Mouse (Mus musculus): ENCODE measurements at regions not wholly inside any gene's neighbourhood (a gene's known extent, or its start where the extent isn't known, plus 50 kb on each side); places are given as distances from the start of the nearest gene placed in this dataset.
A peak's percentile ranks its signal among the peaks of the same experiment; 100 is the strongest.

- DNase-seq: no peak
These were observed 270.9 kb upstream of the Sall1 start for GRCm38 (mm10) chr8:89314907-89315306.

DNA sequence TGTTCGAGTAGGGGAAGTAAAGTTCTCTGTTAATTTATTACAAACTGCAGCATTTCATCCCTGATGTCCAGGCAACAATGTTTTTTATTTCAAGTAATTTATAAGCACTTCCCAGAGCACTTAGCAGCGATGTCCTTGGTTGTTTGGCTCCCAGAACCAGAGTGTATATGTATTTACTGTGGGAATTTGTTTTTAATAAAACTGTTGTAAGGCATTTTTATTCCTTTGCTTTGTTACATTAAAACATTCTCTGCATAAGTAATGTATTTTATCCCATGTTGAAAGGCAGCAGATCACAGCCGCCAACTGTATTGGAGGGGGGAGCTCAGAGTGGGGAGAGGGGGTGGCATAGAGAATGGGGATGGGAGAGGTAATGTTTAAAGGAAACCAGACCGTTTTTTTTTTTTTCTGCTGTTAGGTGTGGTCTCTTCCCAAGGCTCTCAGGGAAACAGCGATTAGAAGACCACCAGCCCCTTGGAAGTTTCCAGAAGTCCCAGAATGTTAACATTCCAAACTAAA, 266.8 kb upstream of the Sall1 start:
- DNase-seq: no peak

DNA sequence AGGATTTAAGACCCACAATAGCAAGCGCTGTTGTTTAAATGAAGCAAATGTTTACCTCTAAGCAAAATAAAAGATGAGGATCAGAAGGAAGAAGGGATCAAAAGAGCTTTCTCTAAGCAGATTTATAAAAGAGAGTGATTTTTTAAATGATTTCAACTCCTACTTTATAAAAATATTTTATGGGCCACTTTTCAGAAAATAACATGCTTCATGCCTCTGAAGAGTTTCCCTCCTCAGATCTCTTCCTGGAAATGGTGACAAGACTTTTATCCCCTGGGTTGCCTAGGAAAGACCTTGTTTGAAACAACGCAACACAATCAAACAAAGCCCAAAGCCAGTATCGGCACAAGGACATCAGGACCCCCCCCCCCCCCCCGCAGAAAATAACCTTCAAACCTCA, 265.6 kb upstream of the Sall1 start:
- DNase-seq: no peak

GRCm38 (mm10) chr8:89308950-89309349, 265.0 kb upstream of the Sall1 start:
- DNase-seq: no peak

DNA sequence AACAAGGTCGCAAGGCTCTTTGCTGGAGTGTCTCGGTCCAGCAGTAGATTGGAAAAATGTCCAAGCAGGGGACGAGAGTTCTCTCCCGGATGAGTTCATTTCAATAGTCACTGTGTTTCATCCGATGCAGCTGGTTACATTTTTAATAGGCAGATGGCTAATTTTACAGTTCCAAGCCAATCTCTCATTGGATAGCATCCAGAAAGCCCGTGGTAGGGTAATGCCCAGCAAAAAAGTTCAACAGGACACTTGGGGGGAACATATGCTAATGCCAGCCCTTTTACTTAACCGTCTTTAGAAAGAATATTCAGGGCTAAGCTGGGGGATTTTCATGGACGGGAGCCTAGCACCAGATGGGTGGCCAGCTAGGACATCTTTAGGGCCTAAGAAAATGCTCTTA, 264.6 kb upstream of the Sall1 start:
- DNase-seq: peak; percentile 15 to 43

- DNase-seq: no peak
These were observed 263.6 kb upstream of the Sall1 start for GRCm38 (mm10) chr8:89307601-89308000.

- no peak for DNase-seq
These were observed 263.1 kb upstream of the Sall1 start for GRCm38 (mm10) chr8:89307085-89307484.

GRCm38 (mm10) chr8:89304116-89304515, 260.2 kb upstream of the Sall1 start:
- no peak for DNase-seq

- no peak for DNase-seq
These were observed 259.4 kb upstream of the Sall1 start for GRCm38 (mm10) chr8:89303326-89303725.

DNA sequence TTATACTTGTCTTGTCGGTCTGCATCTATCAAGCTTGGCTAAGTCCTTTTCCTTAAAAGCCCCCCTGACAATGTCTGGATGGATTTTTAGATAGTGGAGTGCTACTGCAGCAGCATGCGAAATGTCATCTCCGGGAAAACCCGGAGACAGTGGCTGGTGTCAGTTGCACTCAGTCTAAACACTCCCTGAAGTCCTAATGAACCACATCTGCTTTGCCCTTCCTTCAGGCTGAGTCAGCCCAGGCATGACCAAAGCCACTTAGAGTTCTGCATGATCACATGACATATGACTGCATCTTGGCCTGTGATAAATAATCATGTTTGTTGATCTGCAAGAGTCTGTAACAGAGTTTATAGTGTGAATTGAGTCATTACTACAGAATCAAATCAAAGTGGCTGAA, 255.7 kb upstream of the Sall1 start:
- DNase-seq: no peak

DNA sequence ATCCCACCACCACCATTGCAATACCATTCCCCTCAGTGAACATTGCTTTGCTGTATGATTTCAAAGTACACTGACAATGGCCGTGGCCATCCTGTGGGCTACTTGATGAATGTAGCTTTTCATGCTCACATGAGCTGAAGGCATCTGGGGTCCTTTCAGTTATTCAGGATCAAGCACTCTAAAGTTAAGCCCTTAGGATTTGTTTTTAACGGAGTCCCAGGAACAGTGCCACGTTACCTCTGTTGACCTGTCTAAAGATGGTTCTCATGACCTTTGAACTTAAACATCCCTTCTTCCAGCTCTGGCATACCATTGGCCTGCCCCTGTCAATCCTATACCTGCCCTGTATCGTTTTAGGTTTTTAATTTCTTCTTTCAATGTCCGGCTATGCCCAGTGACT, 251.7 kb upstream of the Sall1 start:
- DNase-seq: no peak

- DNase-seq: no peak
These were observed 245.1 kb upstream of the Sall1 start for GRCm38 (mm10) chr8:89289017-89289416.

GRCm38 (mm10) chr8:89284871-89285564, 241.1 kb upstream of the Sall1 start:
- no peak for DNase-seq

DNA sequence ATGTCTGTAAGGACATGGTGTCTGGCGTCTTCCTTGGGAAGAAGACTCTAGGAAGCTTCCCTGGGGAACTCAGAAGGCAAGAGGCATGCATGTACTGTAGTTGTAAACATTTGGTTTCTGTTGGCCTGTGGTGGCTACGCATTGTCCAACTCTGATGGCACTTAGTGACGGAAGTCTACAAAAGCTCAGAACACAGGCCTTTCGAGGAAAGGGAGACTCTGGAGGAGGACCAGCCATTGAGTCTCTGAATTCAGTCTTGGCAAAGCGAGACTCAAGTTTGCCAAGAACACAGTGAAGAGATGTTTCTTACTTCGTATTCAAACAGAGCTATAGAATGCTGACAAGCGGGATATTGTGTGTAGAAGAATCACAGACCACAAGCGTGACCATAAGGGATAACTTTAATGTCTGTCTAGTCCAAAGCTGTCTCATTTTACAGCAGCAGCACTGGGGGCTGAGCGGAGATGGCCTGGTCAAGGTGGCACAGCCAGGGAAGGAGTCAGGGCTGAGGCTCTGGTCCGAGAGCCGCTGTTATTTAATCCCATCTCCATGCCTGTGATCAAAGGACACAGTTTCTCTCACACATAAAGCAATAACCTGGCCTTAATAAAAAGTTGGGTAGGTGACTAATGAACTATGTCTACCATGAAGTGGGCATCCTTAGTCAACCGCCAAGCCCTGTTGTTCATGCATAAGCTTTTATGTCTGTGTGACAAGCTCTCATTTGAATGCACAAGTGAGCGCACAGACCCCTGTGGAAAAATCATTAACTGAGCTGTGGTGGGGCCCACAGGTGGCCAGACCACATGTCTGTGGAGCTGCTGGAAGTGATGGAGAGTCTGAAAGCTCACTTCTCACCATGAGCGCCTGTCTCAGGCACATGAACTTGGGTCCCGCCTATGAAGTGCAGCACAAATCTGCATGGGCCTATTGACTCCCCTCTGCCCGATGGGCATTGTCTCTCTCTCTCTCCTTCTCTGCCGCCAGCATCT, 239.4 kb upstream of the Sall1 start:
- DNase-seq: no peak

- no peak for DNase-seq
These were observed 235.9 kb upstream of the Sall1 start for GRCm38 (mm10) chr8:89279844-89280243.

DNA sequence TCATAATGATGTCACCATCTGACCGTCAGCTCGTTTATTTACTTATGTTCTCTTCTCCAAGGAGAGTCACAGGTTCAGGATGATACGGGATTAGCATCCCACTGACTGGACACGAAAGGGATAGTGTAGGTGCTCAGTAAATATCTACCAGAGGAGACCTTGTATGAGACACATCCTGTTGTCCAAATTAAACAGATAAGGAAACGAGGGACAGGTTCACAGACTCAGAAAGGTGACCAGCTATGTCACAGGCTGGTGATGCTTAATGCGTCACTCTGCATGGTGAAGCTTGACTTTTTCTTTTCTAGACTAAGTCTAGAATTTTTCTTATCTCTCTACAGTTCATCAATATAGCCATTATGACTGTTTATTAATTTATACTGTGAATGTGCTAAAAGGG, 235.2 kb upstream of the Sall1 start:
- DNase-seq: no peak

DNA sequence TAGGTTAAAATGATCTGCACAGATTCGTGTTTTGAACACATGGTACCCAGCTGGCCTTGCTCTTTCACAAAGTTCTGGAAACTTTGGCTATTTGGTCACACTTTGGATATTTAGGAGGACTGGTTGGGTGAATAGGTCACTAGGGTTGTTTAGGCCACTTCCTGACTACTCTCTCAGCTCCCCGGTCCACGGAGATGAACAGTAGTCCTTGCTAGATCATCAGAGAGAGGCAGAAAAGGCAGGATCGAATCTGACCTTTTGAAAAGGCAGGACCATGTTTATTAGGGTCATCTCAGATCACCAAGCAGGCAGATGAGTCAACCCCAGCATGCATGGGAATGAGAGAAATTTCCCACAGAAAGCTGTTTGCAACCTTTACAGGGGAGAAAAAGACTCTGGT, 229.3 kb upstream of the Sall1 start:
- no peak for DNase-seq

DNA sequence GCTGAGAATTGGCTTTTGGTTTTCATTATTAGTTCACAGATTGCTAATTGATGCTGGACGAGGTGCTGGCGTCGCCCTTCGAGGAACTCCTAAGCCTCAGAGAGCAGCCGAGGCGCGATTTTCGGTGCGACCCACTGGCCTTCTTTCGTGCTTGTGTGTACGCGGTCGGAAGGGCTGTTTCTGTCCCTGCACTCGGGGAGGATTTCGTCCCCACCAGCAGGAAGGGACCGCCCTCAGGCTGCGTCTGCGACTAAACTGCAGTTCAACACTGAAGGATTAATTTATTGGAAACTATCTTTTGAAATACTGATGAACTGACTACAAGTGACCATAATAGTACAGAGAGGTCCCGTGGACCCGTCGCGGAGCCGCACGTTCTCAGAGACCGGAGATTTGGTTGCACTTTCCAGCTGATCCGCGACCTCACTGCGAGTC, 228.4 kb upstream of the Sall1 start:
- DNase-seq: peak; percentile 33 to 34

- DNase-seq: peak; percentile 14
These were observed 227.7 kb upstream of the Sall1 start for GRCm38 (mm10) chr8:89271381-89272355.

GRCm38 (mm10) chr8:89270001-89270400, 226.0 kb upstream of the Sall1 start:
- no peak for DNase-seq

DNA sequence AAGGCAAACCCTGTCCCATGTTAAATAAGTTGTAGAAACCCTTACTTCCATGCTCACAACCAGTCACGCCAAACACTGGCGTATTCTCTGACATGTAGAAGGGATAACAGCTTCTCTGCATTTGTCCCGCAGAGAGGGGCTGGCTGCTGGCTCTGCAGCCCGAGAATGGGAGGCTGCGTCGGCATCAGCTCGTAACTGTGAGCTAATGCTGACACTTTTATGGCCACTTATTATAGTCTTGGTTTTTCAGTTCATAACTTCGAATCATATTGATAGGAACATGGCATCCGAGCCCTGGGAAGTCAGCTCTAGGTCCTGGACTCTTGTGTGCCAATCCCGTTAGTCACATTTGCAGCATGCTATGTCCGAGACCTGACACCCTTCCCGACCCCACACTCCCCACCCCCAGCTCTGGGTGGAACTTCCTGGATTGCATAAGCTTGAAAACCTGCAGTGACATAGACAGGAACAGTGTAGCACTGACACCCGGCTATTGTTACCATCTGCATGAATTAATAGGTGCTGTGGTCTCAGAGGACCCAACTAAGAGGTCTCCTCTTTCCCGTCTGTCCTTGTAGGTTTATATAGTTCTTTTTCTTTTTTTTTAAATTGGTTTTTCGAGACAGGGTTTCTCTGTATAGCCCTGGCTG, 217.3 kb upstream of the Sall1 start:
- DNase-seq: no peak

DNA sequence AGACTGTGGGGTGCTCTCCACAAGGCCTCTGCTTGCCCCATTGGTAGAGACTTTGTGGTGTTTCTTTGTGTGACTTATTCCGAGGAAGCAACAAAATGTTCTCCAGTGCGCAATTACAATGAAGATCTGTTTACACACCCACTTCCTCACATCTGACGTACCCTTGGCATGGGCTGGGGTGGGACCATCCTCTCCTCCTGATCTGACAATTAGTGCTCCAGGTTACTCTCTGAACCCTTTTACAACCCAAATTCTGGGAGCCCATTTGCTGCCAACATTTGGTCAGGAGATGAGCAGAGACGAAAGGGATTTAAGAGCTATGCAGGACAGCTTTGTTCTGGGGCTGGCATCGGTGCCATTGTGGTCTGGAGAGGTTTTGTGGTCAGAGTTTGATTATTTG, 215.9 kb upstream of the Sall1 start:
- no peak for DNase-seq
